Mouse (Mus musculus) intestine, embryonic 16.5 days (tissue): Measurements from ENCODE around the gene Gpr1. TPM values are rescaled to one million over a fixed set of nuclear protein-coding genes. Genes with fewer than 3 reads are reported as not detected.
A peak's percentile ranks its signal among the peaks of the same experiment; 100 is the strongest.
"Not testable (repeated sequence)": the region's sequence is repeated elsewhere in the genome, so short reads cannot be mapped to it uniquely, and the experiment has no call there.

ENCODE experiments used
- ATAC-seq: fragments of 200-750 bp; cut with Nextera tagmentation; 2 replicates; pipeline ENCODE4 v1.8.0; 2017; ENCODE audit warnings: moderate TSS enrichment, moderate library complexity
- H3K27ac ChIP-seq: fragments of 300-500 bp; sonication (generic); 2 replicates; pipeline ENCODE4 v1.5.1; 2014; ENCODE audit warnings: mild to moderate bottlenecking, low read length
- H3K27me3 ChIP-seq: fragments of 300-500 bp; sonication (generic); replicated peaks from 2 replicates; pipeline ENCODE4 v1.6.1; 2014; ENCODE audit warnings: low read length, control low read depth, mixed read lengths; ENCODE audit not compliant: control insufficient read depth, insufficient read depth
- H3K36me3 ChIP-seq: fragments of 300-500 bp; sonication (generic); 2 replicates; pipeline ENCODE4 v1.6.1; 2014; ENCODE audit warnings: low read length, control low read depth; ENCODE audit not compliant: control insufficient read depth, insufficient read depth
- H3K4me1 ChIP-seq: fragments of 300-500 bp; sonication (generic); 2 replicates; pipeline ENCODE4 v1.6.1; 2014; ENCODE audit warnings: low read length, control low read depth, mixed read lengths; ENCODE audit not compliant: control insufficient read depth, insufficient read depth
- H3K4me2 ChIP-seq: fragments of 300-500 bp; sonication (generic); 2 replicates; pipeline ENCODE4 v1.6.1; 2014; ENCODE audit warnings: low read depth, low read length, control low read depth
- H3K4me3 ChIP-seq: fragments of 300-500 bp; sonication (generic); 2 replicates; pipeline ENCODE4 v1.5.1; 2014; ENCODE audit warnings: mild to moderate bottlenecking, low read length
- H3K9ac ChIP-seq: fragments of 300-500 bp; sonication (generic); 2 replicates; pipeline ENCODE4 v1.6.1; 2014; ENCODE audit warnings: low read depth, low read length
- H3K9me3 ChIP-seq: fragments of 300-500 bp; sonication (generic); 2 replicates; pipeline ENCODE4 v1.6.1; 2016; ENCODE audit warnings: low read length, control low read depth; ENCODE audit not compliant: control insufficient read depth
- WGBS: fragments of 180-500 bp; shearing (Covaris S2); extraction: QIAGEN DNeasy Blood & Tissue Kit; methylation state at CpG from one replicate; pipeline ENCODE4 v1.1.7; 2014; 5-methylcytosine and 5-hydroxymethylcytosine counted together
- polyA plus RNA-seq: library from polyadenylated mRNA; unstranded; fragments of >200 nt; fragmentation: Nextera tagmentation; extraction: Ambion mirVana; gene quantifications from 2 replicates; pipeline ENCODE4 v1.2.1, GENCODE M21; 2015

The Gpr1 gene
- polyA plus RNA-seq, 1 experiment from 2014 or later, result not detected

- peak; percentile 90 for ATAC-seq
- Histone ChIP-seq H3K9me3 (no peaks in the 10 kb centered on the region), H3K4me2 (peak within 1 kb of the TSS; percentile 81), H3K9ac (peak within 1 kb of the TSS; percentile 90), H3K4me1 (peaks cover 19% of the 10 kb centered on the region), H3K36me3 (peaks cover 9% of the 10 kb centered on the region; the same call in 1 of the 2 replicates), H3K4me3 (peak within 1 kb of the TSS; percentile 71), H3K27me3 (no peaks in the 10 kb centered on the region), H3K27ac (peak within 1 kb of the TSS; percentile 92)
- WGBS, result under 1% methylated on average over 72 of the region's 72 CpGs
Observed at GRCm38 (mm10) chr1:63176604-63177421, 37.5 kb downstream of the Gpr1 start, which contains the start of the genes Eef1b2 and Ndufs1. TSS of gene Eef1b2 (plus strand) at chr1:63176825. TSS of gene Ndufs1 (minus strand) at chr1:63176833.

GRCm38 (mm10) chr1:63176259-63176603 lies 38.1 kb downstream of the Gpr1 start:
- Histone ChIP-seq H3K27ac (peak overlapping the region; percentile 92), H3K9ac (peak overlapping the region; percentile 90), H3K4me3 (peak overlapping the region; percentile 71), H3K9me3 (no peaks in the 10 kb centered on the region), H3K4me2 (peak overlapping the region; percentile 81), H3K4me1 (peaks cover 19% of the 10 kb centered on the region), H3K36me3 (peaks cover 11% of the 10 kb centered on the region; the same call in 1 of the 2 replicates), H3K27me3 (no peaks in the 10 kb centered on the region)
- ATAC-seq, result peak; percentile 49
- WGBS, result under 1% methylated on average over 14 of the region's 14 CpGs

DNA sequence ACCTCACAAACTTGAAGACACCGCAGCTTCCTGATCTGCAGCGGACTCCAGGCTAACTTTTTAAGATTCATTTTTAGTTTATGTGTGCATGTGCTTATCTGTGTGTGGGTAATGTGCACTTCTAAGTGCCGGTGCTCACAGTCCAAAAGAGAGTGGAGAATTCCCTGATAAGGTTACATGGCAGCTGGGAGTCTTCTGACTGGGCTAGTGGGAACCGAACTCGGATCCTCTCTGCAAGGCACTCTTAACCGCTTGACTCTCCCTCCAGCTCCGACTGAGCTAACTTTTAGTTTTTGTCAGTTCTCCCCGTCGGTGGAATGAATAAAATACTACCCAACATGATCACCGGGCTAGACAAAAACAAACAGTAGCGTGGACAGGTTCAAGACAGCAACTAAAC lies 38.5 kb downstream of the Gpr1 start:
- Histone ChIP-seq H3K4me3 (peak overlapping the region; percentile 71), H3K27ac (peak overlapping the region; percentile 92), H3K9ac (peak overlapping the region; percentile 90), H3K27me3 (no peaks in the 10 kb centered on the region), H3K36me3 (peaks cover 11% of the 10 kb centered on the region; the same call in 1 of the 2 replicates), H3K9me3 (no peaks in the 10 kb centered on the region), H3K4me1 (peaks cover 19% of the 10 kb centered on the region), H3K4me2 (peak overlapping the region; percentile 81)
- peak; percentile 2; the same call in 1 of the 2 replicates for ATAC-seq
- 4% methylated on average over 11 of the region's 11 CpGs for WGBS

- Histone ChIP-seq H3K4me2 (no peak overlapping the region), H3K9ac (no peak overlapping the region), H3K4me3 (no peak overlapping the region), H3K27me3 (no peaks in the 10 kb centered on the region), H3K27ac (no peak overlapping the region), H3K36me3 (peaks cover 5% of the 10 kb centered on the region), H3K9me3 (no peaks in the 10 kb centered on the region), H3K4me1 (no peaks in the 10 kb centered on the region)
- WGBS, result 81% methylated on average over 2 of the region's 2 CpGs
- ATAC-seq, result no peak
Observed at GRCm38 (mm10) chr1:63168638-63169037, 45.7 kb downstream of the Gpr1 start.

DNA sequence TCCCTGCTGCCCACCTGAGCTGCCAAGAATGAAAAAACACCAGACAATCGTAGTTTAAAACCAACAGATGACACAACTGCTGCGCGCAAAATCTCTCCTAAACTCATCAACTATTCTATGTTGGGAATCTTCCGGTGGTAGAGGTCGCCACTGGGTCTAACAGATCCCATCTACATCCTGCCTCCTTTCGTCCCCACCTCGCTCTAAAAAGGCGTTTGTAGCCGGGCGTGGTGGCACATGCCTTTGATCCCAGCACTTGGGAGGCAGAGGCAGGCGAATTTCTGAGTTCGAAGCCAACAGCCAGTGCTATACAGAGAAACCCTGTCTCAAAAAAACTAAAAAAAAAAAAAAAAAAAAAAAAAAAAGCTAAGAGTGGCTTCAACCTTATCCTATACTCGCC lies 74.1 kb downstream of the Gpr1 start:
- H3K4me1 ChIP-seq, result no peaks in the 10 kb centered on the region
- no peak overlapping the region for H3K27ac ChIP-seq
- WGBS, result 96% methylated on average over 13 of the region's 13 CpGs
- H3K36me3 ChIP-seq, result peaks cover 9% of the 10 kb centered on the region
- no peak overlapping the region for H3K9ac ChIP-seq
- no peak overlapping the region for H3K4me2 ChIP-seq
- no peak for ATAC-seq
- no peaks in the 10 kb centered on the region for H3K27me3 ChIP-seq
- H3K9me3 ChIP-seq, result no peaks in the 10 kb centered on the region
- no peak overlapping the region for H3K4me3 ChIP-seq

GRCm38 (mm10) chr1:63138586-63138985 lies 75.8 kb downstream of the Gpr1 start:
- not testable (repeated sequence) for H3K27ac ChIP-seq, H3K9ac ChIP-seq, H3K27me3 ChIP-seq, H3K9me3 ChIP-seq, H3K36me3 ChIP-seq, H3K4me1 ChIP-seq, H3K4me3 ChIP-seq, H3K4me2 ChIP-seq, ATAC-seq
- WGBS, result 75% methylated on average over 1 of the region's 1 CpGs

GRCm38 (mm10) chr1:63137971-63138370 lies 76.4 kb downstream of the Gpr1 start:
- no peak overlapping the region for H3K4me3 ChIP-seq
- no peaks in the 10 kb centered on the region for H3K27me3 ChIP-seq
- no peaks in the 10 kb centered on the region for H3K4me1 ChIP-seq
- H3K4me2 ChIP-seq, result no peak overlapping the region
- no peak overlapping the region for H3K9ac ChIP-seq
- H3K36me3 ChIP-seq, result peaks cover 9% of the 10 kb centered on the region
- H3K9me3 ChIP-seq, result no peaks in the 10 kb centered on the region
- ATAC-seq, result no peak
- 76% methylated on average over 2 of the region's 2 CpGs for WGBS
- H3K27ac ChIP-seq, result no peak overlapping the region

DNA sequence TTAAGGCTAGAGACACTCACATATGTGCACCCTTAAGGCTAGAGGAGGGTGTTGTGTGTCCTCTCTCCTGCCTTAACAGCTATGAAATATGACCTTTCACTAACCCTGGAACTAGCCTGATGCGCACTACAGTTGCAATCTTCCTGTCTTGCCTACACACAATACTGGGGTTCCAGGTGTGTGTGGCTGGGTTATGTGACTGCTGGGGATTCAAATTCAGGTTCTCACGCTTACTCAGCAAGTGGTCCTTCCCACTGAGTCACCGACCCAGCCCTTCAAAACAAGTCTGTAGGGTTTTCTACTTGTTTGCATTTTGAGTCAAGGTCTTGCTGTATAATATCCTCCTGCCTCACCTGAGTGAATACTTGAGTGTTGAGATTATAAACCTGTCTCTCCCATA lies 79.8 kb downstream of the Gpr1 start:
- WGBS, result 71% methylated on average over 3 of the region's 3 CpGs
- Histone ChIP-seq H3K4me1 (peaks cover 8% of the 10 kb centered on the region), H3K9me3 (no peaks in the 10 kb centered on the region), H3K36me3 (peaks cover 4% of the 10 kb centered on the region; the same call in 1 of the 2 replicates), H3K9ac (no peak overlapping the region), H3K4me2 (no peak overlapping the region), H3K27ac (no peak overlapping the region), H3K4me3 (no peak overlapping the region), H3K27me3 (no peaks in the 10 kb centered on the region)
- ATAC-seq, result no peak
